Mouse (Mus musculus): ENCODE measurements around the gene Adk.

- TF ChIP-seq POLR2A (IDR thresholded peaks at IDR 0.05; ENCODE audit: control insufficient read depth, extremely low read depth, insufficient read depth, low read length, poor library complexity) (no peak), CTCF (IDR thresholded peaks at IDR 0.05; ENCODE audit: borderline replicate concordance, control insufficient read depth, extremely low read depth, insufficient read depth, low read length, poor library complexity) (no peak)
These were observed 299.3 kb downstream of the Adk start for GRCm38 (mm10) chr14:21351646-21352045.

Measured in thymus, adult 2 months (tissue).